ENCODE assay signal across 8 mouse cellular contexts in genomic region chr11:88718766-88719595, GRCm38 (mm10). TPM values are rescaled to one million over a fixed set of nuclear protein-coding genes. Genes with fewer than 3 reads are reported as not detected.
A peak's percentile ranks its signal among the peaks of the same experiment; 100 is the strongest.
DNase-seq lines count a peak whose midpoint lies in the region; ATAC-seq and TF ChIP-seq lines count a peak whose summit lies in the region.

No protein-coding gene starts in this region.

- H3K9ac ChIP-seq in heart, postnatal 0 days (replicated peaks; ENCODE audit: low read depth, low read length), result peak overlapping the region; percentile 100
- peak overlapping the region; percentile 98 for H3K9ac ChIP-seq in liver, embryonic 14.5 days (replicated peaks)

- no peak for TF ChIP-seq CTCF in heart, postnatal 0 days (IDR thresholded peaks at IDR 0.05; ENCODE audit: low read depth)
- TF ChIP-seq CTCF in liver, embryonic 14.5 days (IDR thresholded peaks at IDR 0.05; ENCODE audit: low read depth), result no peak
- TF ChIP-seq CTCF in olfactory bulb, adult 2 months (IDR thresholded peaks at IDR 0.05; ENCODE audit: insufficient read depth, low read depth, low read length), result no peak

- H3K4me3 ChIP-seq in heart, postnatal 0 days (ENCODE audit: low read depth, low read length), result peak overlapping the region; percentile 99
- H3K4me3 ChIP-seq in liver, embryonic 14.5 days (ENCODE audit: insufficient read depth in 1 of 2, low read depth in 2 of 2, low read length in 2 of 2), result peak overlapping the region; percentile 72 to 90
- H3K4me3 ChIP-seq in olfactory bulb, adult 2 months (ENCODE audit: insufficient read depth, low read depth, low read length), result peak overlapping the region; percentile 81

- WGBS in heart, postnatal 0 days, result 5% methylated on average over 37 of the region's 38 CpGs
- 6% methylated on average over 38 of the region's 38 CpGs for WGBS in liver, embryonic 14.5 days (ENCODE audit: insufficient replicate concordance)
- 8% methylated on average over 38 of the region's 38 CpGs for WGBS in olfactory bulb, adult 2 months

- DNase-seq in adrenal gland, postnatal 14 days, result peak; percentile 73
- no peak for DNase-seq in adrenal gland, adult (ENCODE audit: inconsistent age in 2 of 2, low spot score in 1 of 2)
- peak; percentile 44 for DNase-seq in urinary bladder, postnatal 25 days (ENCODE audit: low spot score)
- DNase-seq in urinary bladder, postnatal 10 days (ENCODE audit: low spot score), result no peak
- DNase-seq in heart, postnatal 0 days (ENCODE audit: low spot score), result peak; percentile 63
- DNase-seq in liver, embryonic 14.5 days (ENCODE audit: low read depth in 3 of 3, low spot score in 3 of 3), result peak; percentile 42 to 57 (median 56)
- no peak for DNase-seq in adrenal gland, postnatal 25 days

- H3K9me3 ChIP-seq in heart, postnatal 0 days (replicated peaks; ENCODE audit: control insufficient read depth, low read length), result no peaks in the 10 kb centered on the region
- H3K9me3 ChIP-seq in liver, embryonic 14.5 days (ENCODE audit: control insufficient read depth, low read length), result no peaks in the 10 kb centered on the region

- H3K27me3 ChIP-seq in heart, postnatal 0 days (ENCODE audit: control insufficient read depth, insufficient read depth, low read length), result no peaks in the 10 kb centered on the region
- no peaks in the 10 kb centered on the region for H3K27me3 ChIP-seq in liver, embryonic 14.5 days (ENCODE audit: control insufficient read depth, insufficient read depth, low read length)

- H3K36me3 ChIP-seq in heart, postnatal 0 days (replicated peaks; ENCODE audit: control insufficient read depth, insufficient read depth, low read length), result no peaks in the 10 kb centered on the region
- no peaks in the 10 kb centered on the region for H3K36me3 ChIP-seq in liver, embryonic 14.5 days (replicated peaks; ENCODE audit: control insufficient read depth, insufficient read depth, low read depth)

- no peak for TF ChIP-seq EP300 in heart, postnatal 0 days (IDR thresholded peaks at IDR 0.05; ENCODE audit: low read depth)
- peak; percentile 41; the same call in 1 of the 2 replicates for TF ChIP-seq EP300 in liver, embryonic 14.5 days (IDR thresholded peaks at IDR 0.05; ENCODE audit: low read depth)

- peaks cover 10% of the 10 kb centered on the region; the same call in 1 of the 2 replicates for H3K4me1 ChIP-seq in heart, postnatal 0 days (ENCODE audit: control insufficient read depth, insufficient read depth)
- H3K4me1 ChIP-seq in liver, embryonic 14.5 days (replicated peaks; ENCODE audit: control insufficient read depth in 2 of 2, insufficient read depth in 2 of 2, low read length in 1 of 2), result peaks cover 23 to 32% of the 10 kb centered on the region in 2 experiments
- H3K4me1 ChIP-seq in olfactory bulb, adult 2 months (ENCODE audit: control insufficient read depth, insufficient read depth, low read length), result peaks cover 16% of the 10 kb centered on the region

- H3K4me2 ChIP-seq in heart, postnatal 0 days (ENCODE audit: low read depth, low read length), result peak overlapping the region; percentile 99
- peak overlapping the region; percentile 82 for H3K4me2 ChIP-seq in liver, embryonic 14.5 days (ENCODE audit: low read depth)

- no peak for TF ChIP-seq POLR2A in olfactory bulb, adult 2 months (IDR thresholded peaks at IDR 0.05; ENCODE audit: insufficient read depth, low read depth, low read length)

- peak overlapping the region; percentile 98 for H3K27ac ChIP-seq in heart, postnatal 0 days (ENCODE audit: low read depth)
- peak overlapping the region; percentile 60 for H3K27ac ChIP-seq in liver, embryonic 14.5 days
- peak overlapping the region; percentile 68 for H3K27ac ChIP-seq in olfactory bulb, adult 2 months (ENCODE audit: insufficient read depth, low read depth, low read length)

- ATAC-seq in heart, postnatal 0 days (ENCODE audit: insufficient read depth, low read depth), result peak; percentile 61
- peak; percentile 70 for ATAC-seq in liver, embryonic 14.5 days (ENCODE audit: insufficient read depth)

RNA-seq across cellular contexts. Expression of gene Msi2, which starts 0.7 kb away (rescaled TPM):
- 181 and 193 TPM in 2 replicates for total RNA-seq in adrenal gland, postnatal 14 days (2021)
- 94.6 and 114 TPM in 2 replicates for total RNA-seq in heart, postnatal 0 days (2014; rRNA removed; ENCODE audit: low replicate concordance)
- 20.6 and 22.1 TPM in 2 replicates for polyA plus RNA-seq in heart, postnatal 0 days (2015; fragmentation: Nextera tagmentation; extraction: Ambion mirVana)
- 4.8 and 6.2 TPM in 2 replicates for polyA plus RNA-seq in liver, embryonic 14.5 days (2012; rRNA removed)
- polyA plus RNA-seq in liver, embryonic 14.5 days (2014; fragmentation: Nextera tagmentation; extraction: Ambion mirVana), result 2.1 and 2.2 TPM in 2 replicates
- polyA plus RNA-seq in olfactory bulb, adult 2 months (2012; ENCODE audit: insufficient read depth, insufficient read length, low replicate concordance, missing spikeins), result 78.5 and 158 TPM in 2 replicates
- 154 and 189 TPM in 2 replicates for total RNA-seq in adrenal gland, postnatal 25 days (2021)

Comparison
In these comparisons a context has a peak if more than half of its experiments do, and no peak if none do; other contexts are left out.
1. DNase-seq: peak in adrenal gland, postnatal 14 days (single experiment), urinary bladder, postnatal 25 days (single experiment), heart, postnatal 0 days (single experiment) and liver, embryonic 14.5 days (3 of 3); none in adrenal gland, adult (0 of 2), urinary bladder, postnatal 10 days (single experiment) and adrenal gland, postnatal 25 days (single experiment).
2. Peak in every context shown above with its lines, with median percentiles within 50 percentile points of each other: H3K27ac ChIP-seq and H3K4me3 ChIP-seq.